Mouse (Mus musculus) adrenal gland, adult 8-10 months (tissue): ENCODE measurements at regions not wholly inside any gene's neighbourhood (a gene's known extent, or its start where the extent isn't known, plus 50 kb on each side); places are given as distances from the start of the nearest gene placed in this dataset.

Experiments used
- DNase-seq: peaks from one replicate; pipeline ENCODE4 v3.0.0; 2022

DNA sequence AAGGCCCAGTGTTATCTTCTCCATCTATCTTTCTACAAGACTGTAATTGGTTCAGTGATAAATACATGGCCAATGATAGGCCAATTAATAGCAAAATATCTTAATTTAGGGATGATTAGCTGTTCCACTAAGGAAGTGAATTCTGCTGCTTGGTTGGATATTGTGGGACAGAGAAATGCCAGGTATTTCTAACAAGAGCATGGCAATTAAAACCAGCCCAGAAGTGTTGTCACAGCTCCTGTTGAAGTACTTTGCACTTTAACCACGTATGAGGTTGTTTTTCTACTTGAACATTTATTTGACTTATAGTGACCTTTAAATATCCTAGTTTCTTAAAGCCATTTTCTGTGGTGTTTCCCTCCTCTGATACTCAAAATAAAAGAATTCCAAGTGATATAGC, 65.7 kb upstream of the Acsl4 start:
- DNase-seq, result no peak

DNA sequence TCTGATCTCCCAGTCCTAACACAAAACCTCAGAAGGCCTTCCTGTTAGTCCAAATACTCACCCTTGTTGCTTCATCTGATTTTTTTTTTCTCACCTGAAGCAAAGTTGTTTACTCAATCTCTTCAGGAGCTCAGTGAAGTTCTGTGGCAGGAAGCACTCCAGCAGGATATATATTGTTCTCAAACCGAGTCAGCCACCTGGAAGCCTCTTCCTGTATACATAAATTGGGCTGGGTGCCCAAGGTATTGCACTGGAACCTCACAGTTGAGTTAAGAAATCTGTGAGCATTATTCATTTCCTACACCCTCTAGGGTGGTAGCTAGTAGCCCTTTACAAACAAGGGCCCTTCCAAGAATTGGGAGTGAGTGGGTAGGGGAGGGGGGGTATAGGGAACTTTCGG, 73.8 kb upstream of the Acsl4 start:
- no peak for DNase-seq

DNA sequence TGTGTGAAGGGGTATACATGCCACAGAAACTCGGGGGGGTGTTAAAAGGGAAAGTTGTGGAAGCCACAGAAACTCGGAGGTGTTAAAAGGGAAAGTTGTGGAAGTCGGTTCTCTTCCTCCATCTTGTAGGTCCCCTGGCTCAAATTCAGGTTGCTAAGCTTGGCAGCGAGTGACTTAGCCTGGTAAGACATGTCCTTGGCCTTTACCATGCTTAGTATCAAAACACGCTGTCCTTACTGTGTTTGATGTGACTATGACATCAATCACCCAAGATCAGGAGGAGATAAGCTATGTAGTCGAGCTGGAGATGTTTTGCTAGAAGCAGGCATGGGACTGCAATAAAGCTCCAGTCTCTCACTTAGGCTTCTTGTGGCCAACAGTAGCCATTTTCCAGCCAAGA, 74.4 kb upstream of the Acsl4 start:
- peak; percentile 51 for DNase-seq

DNA sequence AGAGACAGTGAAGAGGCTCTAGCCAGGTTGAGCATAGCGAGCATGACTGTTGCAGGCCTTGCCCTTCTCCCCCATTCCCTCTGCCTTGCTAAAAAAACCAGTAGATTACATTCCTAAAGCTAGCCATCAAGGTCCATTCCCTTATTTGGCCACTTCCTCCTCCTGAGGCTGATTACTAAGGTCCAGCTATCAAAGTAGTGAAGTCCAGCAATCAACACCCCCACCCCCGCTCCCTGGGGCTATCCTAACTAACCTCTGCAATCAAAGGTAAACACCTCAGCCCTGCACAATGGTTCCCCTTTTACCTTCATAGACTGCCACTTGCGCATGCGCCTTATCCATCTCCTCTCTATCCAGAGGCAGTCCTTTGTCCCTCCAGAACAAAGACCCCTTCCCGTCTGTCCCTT, 77.5 kb upstream of the Acsl4 start:
- peak; percentile 42 for DNase-seq

DNA sequence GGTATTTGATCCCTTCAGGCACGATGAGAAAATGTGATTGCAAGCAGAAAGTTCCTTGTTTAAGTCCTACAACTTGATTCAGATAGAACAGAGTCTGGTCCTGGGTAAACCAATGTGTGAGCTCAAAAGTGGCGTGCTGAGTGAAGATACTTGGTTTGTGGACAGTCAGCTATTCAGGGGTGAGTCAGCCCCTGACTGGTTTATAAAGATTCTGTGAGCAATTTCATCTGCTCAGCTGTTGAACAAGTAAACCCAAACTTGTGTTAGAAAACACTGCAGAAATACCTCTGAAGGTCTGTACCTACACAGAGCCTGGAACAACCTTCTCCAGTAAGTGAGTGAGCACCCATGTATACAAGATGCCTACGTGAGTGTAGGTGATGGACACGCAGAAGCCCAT, 78.1 kb upstream of the Acsl4 start:
- DNase-seq, result no peak

DNA sequence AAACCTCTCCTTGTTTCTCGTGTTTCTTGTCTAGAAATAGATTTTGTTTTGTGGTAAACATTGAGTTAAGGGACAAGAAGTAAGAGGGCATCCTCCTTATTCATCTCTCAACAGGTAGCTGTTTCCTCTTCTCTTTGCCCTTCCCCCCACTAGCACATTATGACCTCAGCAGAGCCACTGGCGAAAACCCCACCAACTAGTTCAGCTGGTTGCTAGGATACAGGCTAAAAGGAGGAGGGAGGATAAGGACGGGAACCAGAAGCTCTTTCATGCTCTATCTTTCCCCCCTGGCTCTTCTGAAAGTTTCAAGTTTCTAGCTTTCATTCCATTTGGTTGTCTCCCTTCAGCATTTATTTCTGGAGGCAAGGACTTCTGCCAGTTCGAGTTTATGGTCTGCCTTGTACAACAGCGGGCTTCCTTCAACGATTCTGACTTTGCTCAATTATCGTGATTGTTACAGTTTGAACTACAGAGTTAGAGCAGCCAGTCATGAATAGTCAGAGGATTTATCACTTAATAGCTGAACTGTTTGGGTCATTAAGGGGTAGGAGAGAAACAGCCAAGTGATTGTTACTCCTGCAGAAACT, 78.8 kb upstream of the Acsl4 start:
- no peak for DNase-seq

DNA sequence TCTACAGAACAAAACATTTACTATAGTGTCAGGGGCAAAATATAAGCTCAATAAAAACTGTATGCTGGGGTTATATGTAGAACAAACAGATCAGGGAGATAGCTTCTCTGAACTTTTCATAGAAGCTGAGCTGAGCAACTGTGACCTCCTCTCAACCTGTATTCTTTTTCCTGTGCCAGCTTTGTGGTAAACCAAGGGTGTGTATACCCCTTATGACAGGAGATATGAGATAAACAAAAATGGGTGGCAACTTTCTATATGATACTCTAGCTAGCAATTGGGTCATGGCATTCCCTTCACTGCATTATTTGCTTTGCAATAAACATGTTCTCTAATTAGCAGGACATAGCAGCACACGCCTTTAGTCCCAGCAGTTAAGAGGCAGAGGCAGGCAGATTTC, 79.7 kb upstream of the Acsl4 start:
- DNase-seq, result no peak

DNA sequence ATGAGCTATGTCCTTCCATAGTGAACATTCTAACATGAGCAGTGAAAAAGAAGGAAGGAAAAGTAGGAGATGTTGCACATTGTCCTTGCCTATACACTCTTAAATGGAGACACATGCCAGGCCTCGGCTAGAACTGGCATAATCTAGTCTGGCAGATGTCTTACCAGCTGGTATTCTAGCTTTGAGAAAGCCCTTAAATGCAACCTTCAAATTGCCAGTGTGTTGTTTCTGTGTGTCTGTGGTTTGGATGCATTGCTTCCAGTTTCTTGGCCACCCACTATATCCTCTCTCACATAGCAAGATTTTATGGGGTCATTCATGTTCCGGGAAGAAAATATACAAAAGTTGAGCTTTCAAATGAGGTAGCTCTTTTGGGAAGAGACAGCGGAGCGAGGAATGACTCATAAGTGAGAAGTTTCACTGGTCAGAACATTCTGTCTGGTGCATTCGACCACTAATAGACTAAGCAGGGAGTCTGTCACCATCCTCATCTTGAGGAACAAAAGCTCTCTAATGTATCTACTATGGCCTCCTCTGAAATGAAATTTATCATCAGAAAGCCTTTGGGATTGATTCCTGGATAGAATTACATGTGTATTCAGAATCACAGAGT, 91.0 kb upstream of the Acsl4 start:
- DNase-seq, result no peak

DNA sequence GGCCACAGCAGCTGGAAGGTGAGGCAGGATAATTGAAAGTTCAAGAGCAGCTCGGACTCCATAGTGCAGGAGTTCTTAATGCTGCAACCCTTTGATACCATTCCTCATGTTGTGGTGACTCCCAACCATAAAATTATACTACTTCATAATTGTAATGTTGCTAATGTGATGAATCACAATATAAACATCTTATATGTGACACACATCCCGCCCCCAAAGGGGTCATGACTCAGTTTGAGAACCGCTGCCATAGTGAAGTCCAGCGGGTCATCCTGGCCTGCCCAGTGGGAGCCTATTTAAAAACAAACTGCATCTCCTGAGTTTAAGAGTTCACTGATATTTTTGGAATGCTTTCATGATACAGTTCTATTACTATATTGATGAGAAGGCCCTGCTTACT, 97.7 kb upstream of the Acsl4 start:
- DNase-seq, result no peak

DNA sequence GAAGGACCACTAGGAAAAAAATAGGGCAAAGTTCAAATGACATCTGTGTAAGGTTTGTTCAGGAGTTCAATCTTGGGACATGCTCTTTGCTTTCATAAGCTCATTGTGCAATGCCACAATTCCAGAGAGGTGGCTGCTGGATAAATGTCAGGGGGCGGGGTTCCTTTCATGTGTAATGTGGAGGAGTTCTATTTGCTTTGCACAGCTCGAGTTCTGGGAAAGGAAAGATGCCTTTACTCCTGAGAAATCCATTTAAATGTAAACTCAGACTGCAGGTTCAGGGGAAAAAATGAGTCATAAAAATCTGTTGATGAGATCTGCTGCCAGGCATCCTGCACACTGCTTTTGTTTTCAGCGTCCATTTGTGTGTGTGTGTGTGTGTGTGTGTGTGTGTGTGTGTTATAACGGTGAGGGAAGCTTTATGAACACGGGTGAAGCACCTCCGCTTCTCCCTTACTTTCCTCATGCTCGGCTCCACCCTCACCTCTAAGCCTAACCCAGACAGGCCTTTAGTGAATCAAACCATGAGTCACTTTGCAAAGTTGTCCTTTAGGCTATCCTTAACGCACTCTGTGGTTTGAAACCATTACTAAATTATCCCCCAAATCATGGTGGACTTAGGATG, 99.9 kb upstream of the Acsl4 start:
- peak; percentile 66 for DNase-seq

DNA sequence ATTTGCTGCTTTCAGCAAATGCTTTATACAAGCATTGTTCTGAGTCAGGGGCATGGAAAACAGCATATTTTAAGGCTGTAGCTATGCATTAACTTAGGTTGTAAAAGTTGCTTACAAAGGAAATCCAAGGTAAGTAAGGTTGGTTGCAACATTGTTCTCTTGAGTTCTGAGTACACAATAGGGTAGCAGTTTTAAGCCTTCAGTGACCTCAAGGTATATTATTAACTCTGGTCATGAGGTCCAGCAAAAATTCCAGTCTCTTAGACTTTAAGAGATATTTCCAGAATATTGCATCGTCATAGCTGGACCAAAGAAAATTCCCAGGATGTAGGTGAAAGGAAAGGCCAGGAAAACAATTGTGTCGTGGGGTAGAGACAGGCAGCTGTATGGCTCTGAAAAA, 110.8 kb upstream of the Acsl4 start:
- no peak for DNase-seq

DNA sequence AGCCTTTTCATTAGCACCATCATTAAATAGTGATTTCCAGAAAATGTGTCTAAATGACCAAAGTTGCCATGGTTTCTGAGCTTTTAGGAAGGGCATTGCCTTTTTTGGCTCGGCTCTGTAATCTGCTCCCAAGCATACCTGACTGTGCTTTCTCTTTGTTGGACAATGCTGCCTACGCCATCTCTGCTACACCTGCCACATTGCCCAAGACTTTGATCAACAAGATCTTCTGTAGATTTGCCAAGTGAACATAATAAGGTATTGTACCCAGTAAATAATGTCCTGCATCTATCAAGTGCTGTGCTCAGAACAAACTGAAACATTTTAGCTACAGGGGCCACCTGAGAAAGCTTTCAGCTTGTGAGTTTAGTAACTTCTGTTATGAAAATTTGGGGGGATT, 114.6 kb upstream of the Acsl4 start:
- DNase-seq, result no peak

DNA sequence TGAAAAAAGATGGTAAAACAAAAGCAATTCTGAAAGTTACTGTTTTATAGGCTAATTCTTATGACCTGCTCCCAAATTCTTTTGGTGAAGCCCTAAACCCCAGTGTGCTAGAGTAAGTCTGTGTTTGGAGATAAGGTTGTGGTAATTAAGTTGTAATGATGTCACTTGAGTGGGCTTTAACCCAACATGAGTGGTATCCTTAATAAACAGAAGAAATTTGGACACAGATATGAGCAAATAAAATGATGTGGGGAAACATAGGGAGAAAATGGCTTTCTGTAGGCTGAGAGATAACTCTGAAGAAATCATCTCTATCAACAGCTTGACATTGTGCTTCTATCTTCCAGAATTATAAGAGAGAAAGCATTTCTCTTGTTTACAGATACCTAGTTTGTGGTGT, 117.1 kb upstream of the Acsl4 start:
- no peak for DNase-seq

DNA sequence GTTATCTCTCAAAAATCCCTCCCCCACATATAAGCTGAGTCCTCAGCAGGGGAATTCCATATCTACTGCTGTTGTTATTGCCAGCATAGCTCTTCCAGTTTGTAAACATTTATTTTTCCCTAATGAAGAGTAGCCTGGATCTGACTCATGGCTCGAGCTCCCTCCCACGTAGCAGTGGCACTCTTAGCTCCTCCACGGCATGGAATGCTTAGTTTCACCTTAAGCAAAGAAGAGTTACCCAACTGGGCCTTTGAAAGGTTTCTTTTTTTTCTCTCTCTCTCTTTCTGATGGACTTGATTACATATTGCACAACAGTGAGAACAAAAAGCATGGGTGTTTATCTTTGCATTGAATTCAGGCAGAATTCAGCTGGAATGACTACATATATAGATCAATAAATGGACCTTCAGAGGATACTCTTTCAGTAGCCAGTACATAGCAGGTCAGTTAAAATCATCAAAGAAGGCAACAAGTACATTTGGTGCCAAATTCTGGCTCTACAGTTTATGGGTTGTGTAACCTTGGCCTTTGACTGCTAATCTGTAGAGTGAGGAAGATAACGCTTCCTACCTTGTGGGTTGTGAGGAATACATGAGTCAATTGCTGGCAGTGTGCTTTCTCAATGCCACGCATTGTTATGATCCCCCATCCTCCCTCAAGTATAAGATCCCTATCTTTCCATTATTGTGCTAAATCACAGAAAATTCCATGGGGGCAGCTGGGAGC, 126.2 kb upstream of the Acsl4 start:
- no peak for DNase-seq

DNA sequence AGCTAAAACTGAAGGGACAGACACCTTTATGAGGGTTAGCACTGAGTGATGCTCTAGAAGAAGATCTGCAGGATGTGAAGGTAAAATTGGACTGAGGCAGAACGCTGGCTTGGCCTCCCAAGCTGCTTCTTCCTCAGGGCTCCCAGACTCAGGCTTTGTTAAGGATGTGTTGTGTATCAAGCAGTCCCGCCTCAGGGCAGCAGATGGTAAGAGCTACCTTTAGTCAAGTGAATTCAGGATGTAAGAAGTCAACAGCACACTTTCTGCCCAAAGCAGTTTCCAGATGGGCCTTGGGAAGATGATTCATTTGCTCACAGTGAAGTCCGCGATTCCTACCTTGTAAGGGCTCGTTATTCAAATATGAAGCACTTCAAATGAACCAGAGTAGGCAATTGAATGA, 126.9 kb upstream of the Acsl4 start:
- DNase-seq, result no peak

DNA sequence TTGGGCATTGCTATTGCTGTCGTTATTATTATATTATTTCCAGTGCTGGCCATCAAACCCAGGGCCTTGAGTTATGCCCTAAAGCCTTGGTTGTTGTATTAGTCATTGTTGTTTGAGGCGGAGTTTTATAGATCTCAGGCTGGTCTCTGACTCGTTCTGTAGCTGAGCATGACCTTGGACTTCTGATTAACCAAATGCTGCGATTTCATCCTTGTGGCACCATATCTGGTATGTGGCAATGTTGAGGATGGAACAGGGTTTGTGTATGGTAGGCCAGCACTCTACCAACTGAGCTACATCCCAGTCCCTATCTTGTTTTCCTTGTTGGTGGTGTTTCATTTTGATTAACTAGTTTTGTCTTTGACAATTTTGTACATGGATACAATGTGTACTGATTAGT, 130.7 kb upstream of the Acsl4 start:
- DNase-seq, result peak; percentile 48

DNA sequence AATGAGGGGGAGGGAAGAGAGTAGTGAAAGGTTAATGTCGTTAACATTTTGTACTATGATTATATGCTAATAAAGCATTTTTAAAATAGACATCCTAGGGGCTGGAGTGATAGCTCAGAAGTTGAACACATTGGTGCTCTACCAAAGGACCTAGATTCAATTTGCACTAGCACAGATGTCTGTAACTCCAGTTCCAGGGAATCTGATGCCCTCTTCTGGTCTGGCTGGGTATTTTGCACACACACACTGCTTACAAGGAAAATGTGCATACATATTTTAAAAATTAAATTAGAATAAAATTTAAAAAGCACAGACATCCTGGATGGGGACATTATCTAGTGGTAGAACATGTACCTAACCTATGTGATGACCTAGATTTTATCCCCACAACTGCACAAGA, 136.6 kb upstream of the Acsl4 start:
- peak; percentile 18 for DNase-seq

DNA sequence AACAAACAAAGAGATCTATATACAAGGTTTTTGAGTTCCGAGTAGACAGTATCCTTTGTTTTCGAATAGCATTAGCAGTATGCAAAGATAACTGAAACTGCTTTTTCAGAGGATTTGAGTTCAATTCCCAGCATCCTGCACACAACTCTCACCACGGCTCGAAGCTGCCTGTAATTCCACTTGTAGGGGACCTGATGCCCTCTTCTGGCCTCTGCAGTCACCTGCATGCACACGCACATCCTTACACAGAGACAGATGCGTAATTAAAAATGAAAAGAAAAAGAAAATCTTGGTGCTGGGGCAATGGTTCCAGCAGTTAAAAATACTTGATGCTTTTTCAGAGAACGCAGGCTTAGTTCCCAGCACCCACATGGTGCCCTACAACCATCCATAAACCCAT, 139.6 kb upstream of the Acsl4 start:
- no peak for DNase-seq

DNA sequence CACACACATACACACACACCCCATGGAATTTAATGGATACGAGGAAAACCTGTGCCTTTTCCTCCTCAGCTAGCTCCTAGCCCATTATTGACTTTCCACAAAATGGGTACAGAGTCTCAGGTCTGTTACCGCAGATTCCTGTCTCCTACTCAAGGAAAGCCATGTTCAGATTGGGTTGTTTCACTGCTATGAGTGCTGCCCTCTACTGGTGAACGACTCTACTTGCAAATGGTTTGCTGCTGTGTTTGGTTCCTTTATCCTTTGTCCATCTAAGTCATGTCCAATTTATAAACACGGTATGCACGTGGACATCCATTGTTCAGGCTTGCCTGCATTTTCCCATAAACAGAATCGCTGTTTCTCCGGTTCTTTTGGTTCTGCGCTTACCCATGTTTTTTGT, 144.4 kb upstream of the Acsl4 start:
- no peak for DNase-seq

DNA sequence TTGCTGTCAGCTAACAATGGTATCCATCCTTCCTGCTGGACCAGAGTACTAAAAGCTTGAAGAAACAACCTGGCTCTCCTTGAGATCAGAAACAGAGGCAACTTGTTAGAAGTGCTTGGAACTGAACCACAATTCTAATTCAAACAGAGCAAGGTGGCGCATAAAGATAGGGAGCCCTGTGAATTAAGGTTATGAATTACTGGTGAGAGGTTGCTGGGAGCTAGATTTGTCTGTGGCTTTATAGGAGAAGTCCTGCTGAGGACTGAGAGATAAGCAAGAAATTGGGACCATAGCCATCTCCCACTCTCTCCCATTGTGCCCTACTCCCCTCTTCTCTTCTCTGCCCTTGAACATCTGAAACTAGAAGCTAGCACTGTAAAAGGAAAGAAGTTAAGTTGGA, 145.2 kb upstream of the Acsl4 start:
- no peak for DNase-seq

DNA sequence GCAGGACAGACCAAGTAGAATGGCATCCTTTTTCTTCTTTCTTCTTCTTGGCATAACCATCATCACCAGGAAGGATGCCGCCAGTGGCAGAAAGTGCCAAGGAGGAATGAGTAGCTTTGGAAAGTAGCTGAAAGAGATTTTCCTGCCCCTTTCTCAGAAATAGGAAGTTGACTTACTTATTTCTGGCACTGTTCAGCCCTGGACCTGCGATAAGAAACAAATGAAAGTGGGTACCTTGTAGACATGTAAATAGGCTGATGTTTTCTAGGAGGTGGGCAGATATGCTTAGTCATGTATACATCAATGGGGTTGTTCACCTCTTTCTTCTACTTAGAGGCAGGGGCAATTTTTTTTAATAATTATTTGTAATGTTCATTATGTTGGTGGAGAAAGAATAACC, 145.3 kb upstream of the Tmem164 start:
- DNase-seq, result no peak

DNA sequence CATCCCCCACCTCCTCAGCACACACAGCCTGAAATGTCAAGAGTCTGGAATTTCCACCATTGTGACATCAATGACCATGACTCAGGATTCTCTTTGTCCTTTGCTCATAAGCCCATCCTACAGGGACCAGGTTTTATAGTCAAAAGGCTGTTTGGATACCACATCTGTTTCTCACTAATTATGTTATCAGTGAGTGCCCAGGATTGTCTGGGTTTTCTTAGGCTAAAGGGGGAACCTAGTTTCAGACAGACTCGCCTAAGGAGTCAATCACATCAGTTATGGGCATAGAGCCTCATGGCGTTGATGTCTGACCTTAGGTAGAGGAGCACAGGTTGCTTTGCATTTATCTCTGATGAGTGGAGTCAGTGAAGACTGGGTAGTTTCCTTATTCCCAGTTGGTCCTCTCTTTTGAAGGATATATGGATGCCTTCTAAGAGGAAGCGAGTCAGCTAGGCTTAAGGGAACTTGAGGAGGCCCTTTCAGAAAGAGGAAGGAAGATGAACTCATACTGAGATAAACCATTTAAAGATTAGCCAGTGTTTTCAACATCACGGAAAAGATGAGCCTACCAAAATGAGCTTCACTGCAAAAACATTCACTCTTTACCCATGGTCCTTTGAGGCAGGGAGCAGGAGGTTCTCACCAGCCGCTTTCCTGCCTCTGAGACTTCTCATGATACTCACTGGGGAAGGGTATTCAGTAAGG, 143.8 kb upstream of the Tmem164 start:
- no peak for DNase-seq

DNA sequence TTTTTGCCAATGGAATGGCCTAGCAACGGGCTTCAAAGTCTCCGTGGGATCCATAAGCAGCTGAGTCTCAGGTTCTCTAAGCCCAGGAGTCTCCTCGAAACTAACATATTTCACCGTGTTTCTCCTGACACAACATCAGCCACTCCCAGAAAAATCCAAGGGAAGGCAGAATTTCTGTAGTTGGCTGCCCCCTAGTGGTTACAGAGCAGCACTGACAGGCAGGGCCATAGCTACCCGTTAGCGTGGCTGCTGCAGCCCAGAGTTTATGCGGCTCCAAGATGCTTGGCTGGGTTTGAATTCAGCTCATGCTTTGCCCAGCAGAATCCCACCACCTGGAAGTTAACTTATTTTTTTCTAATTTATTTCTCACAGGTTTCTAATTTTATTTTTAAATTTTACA, 140.9 kb upstream of the Tmem164 start:
- peak; percentile 37 for DNase-seq
